Mouse (Mus musculus): Measurements from ENCODE around the gene Gm26558.

GRCm38 (mm10) chr2:70710236-70710635 is 48.3 kb upstream of the Gm26558 start:
- TF ChIP-seq POLR2AphosphoS2 (IDR thresholded peaks at IDR 0.05; ENCODE audit: insufficient read length, low read depth) (no peak), POLR2A (IDR thresholded peaks at IDR 0.05; ENCODE audit: insufficient read length, low read depth) (no peak), E2F4 (IDR thresholded peaks at IDR 0.05; ENCODE audit: insufficient read depth) (no peak), MYOD1 (IDR thresholded peaks at IDR 0.05; ENCODE audit: control insufficient read depth in 1 of 3, insufficient read length in 2 of 3, low read depth in 2 of 3) (no peak), TCF12 (IDR thresholded peaks at IDR 0.05; ENCODE audit: insufficient read depth, poor library complexity, severe bottlenecking) (no peak), USF1 (IDR thresholded peaks at IDR 0.05; ENCODE audit: low read depth) (no peak), CEBPB (IDR thresholded peaks at IDR 0.05; ENCODE audit: insufficient read depth, poor library complexity, severe bottlenecking) (no peak), MAX (IDR thresholded peaks at IDR 0.05; ENCODE audit: low read depth) (no peak), REST (IDR thresholded peaks at IDR 0.05; ENCODE audit: insufficient read depth, insufficient read length) (no peak)

All from myocyte (in vitro differentiated cells).